In the genomic region with DNA sequence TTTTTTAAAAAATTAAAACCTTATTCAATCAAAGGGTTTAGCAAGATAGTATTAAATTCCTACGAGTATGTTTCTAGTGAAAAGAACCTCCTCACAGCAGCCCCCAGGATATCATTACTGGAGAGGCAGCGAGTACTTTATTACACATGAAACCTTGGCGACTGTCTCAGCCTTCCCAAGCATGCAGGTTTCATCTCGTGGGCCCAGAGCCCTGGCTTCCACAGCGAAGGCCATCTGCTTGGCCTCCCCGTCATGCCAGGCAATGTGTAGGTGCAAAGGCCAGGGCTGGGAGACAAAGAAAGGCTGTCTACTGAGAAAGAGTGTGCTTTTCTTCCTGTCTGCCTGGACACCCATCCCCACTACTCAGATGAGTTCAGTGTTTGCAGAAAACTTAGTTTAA, we compare ENCODE assay signal across 8 mouse cellular contexts.
DNase-seq lines count a peak whose midpoint lies in the region; ATAC-seq and TF ChIP-seq lines count a peak whose summit lies in the region.

No protein-coding gene starts in this region.

- peaks cover 42% of the 10 kb centered on the region for H3K36me3 ChIP-seq in forebrain, embryonic 13.5 days (ENCODE audit: poor library complexity, severe bottlenecking)
- peaks cover 12% of the 10 kb centered on the region; the same call in 1 of the 2 replicates for H3K36me3 ChIP-seq in hindbrain, postnatal 0 days (ENCODE audit: insufficient read depth, low read length)
- H3K36me3 ChIP-seq in midbrain, embryonic 13.5 days, result peaks cover 22% of the 10 kb centered on the region

- WGBS in forebrain, embryonic 13.5 days, result 4% methylated on average over 6 of the region's 6 CpGs
- 8% methylated on average over 6 of the region's 6 CpGs for WGBS in hindbrain, postnatal 0 days
- WGBS in midbrain, embryonic 13.5 days, result 6% methylated on average over 6 of the region's 6 CpGs

- peak; percentile 52 for DNase-seq in Muller cell, postnatal 12 days (ENCODE audit: inconsistent ontology term)
- DNase-seq in hindbrain, postnatal 0 days (ENCODE audit: low spot score), result peak; percentile 84
- no peak for DNase-seq in urinary bladder, postnatal 36 days (ENCODE audit: low spot score in 2 of 2)

- H3K9ac ChIP-seq in forebrain, embryonic 13.5 days, result peak overlapping the region; percentile 27
- no peak overlapping the region for H3K9ac ChIP-seq in hindbrain, postnatal 0 days (replicated peaks; ENCODE audit: low read length)
- peak overlapping the region; percentile 59 for H3K9ac ChIP-seq in midbrain, embryonic 13.5 days (replicated peaks)

- TF ChIP-seq CTCF in hindbrain, postnatal 0 days (IDR thresholded peaks at IDR 0.05; ENCODE audit: low read depth), result no peak

- ATAC-seq in cerebellum, adult (ENCODE audit: insufficient number of reproducible peaks, low FRiP score, low TSS enrichment), result peak; percentile 98
- ATAC-seq in forebrain, embryonic 13.5 days, result peak; percentile 63
- ATAC-seq in hindbrain, postnatal 0 days, result peak; percentile 86
- peak; percentile 70 for ATAC-seq in midbrain, embryonic 13.5 days
- ATAC-seq in granulocyte monocyte progenitor cell, adult 5-6 weeks (replicated peaks; ENCODE audit: poor library complexity, severe bottlenecking), result no peak
- ATAC-seq in frontal cortex, adult (ENCODE audit: low TSS enrichment), result no peak

- no peaks in the 10 kb centered on the region for H3K9me3 ChIP-seq in forebrain, embryonic 13.5 days (replicated peaks)
- no peaks in the 10 kb centered on the region for H3K9me3 ChIP-seq in hindbrain, postnatal 0 days (ENCODE audit: low read length)
- H3K9me3 ChIP-seq in midbrain, embryonic 13.5 days, result no peaks in the 10 kb centered on the region

- peak overlapping the region; percentile 45 for H3K4me2 ChIP-seq in forebrain, embryonic 13.5 days
- peak overlapping the region; percentile 44 for H3K4me2 ChIP-seq in hindbrain, postnatal 0 days (ENCODE audit: low read depth, low read length)
- H3K4me2 ChIP-seq in midbrain, embryonic 13.5 days (replicated peaks), result peak overlapping the region; percentile 42

- no peak overlapping the region for H3K4me3 ChIP-seq in forebrain, embryonic 13.5 days
- no peak overlapping the region for H3K4me3 ChIP-seq in hindbrain, postnatal 0 days (ENCODE audit: low read length)
- H3K4me3 ChIP-seq in midbrain, embryonic 13.5 days (replicated peaks), result no peak overlapping the region

- H3K27me3 ChIP-seq in forebrain, embryonic 13.5 days, result no peaks in the 10 kb centered on the region
- H3K27me3 ChIP-seq in hindbrain, postnatal 0 days (ENCODE audit: insufficient read depth, low read length), result no peaks in the 10 kb centered on the region
- no peaks in the 10 kb centered on the region for H3K27me3 ChIP-seq in midbrain, embryonic 13.5 days

- peaks cover 48% of the 10 kb centered on the region for H3K4me1 ChIP-seq in forebrain, embryonic 13.5 days
- peaks cover 10% of the 10 kb centered on the region for H3K4me1 ChIP-seq in hindbrain, postnatal 0 days (ENCODE audit: insufficient read depth, low read length)
- H3K4me1 ChIP-seq in midbrain, embryonic 13.5 days (replicated peaks), result peaks cover 68% of the 10 kb centered on the region

- H3K27ac ChIP-seq in forebrain, embryonic 13.5 days, result peak overlapping the region; percentile 93
- peak overlapping the region; percentile 78 for H3K27ac ChIP-seq in hindbrain, postnatal 0 days
- H3K27ac ChIP-seq in midbrain, embryonic 13.5 days, result peak overlapping the region; percentile 91

Comparison
In these comparisons a context has a peak if more than half of its experiments do, and no peak if none do; other contexts are left out.
1. DNase-seq: peak in Muller cell, postnatal 12 days (single experiment) and hindbrain, postnatal 0 days (single experiment); none in urinary bladder, postnatal 36 days (0 of 2).
2. ATAC-seq: peak in cerebellum, adult (single experiment), forebrain, embryonic 13.5 days (single experiment), hindbrain, postnatal 0 days (single experiment) and midbrain, embryonic 13.5 days (single experiment); none in granulocyte monocyte progenitor cell, adult 5-6 weeks (single experiment) and frontal cortex, adult (single experiment).
3. Peak in every context shown above with its lines, with median percentiles within 50 percentile points of each other: H3K27ac ChIP-seq and H3K4me2 ChIP-seq.